Mouse (Mus musculus): ENCODE results near the gene Matn1. TPM values are rescaled to one million over a fixed set of nuclear protein-coding genes. Genes with fewer than 3 reads are reported as not detected.

Matn1 gene
- polyA plus RNA-seq, 1 experiment: not detected

DNA sequence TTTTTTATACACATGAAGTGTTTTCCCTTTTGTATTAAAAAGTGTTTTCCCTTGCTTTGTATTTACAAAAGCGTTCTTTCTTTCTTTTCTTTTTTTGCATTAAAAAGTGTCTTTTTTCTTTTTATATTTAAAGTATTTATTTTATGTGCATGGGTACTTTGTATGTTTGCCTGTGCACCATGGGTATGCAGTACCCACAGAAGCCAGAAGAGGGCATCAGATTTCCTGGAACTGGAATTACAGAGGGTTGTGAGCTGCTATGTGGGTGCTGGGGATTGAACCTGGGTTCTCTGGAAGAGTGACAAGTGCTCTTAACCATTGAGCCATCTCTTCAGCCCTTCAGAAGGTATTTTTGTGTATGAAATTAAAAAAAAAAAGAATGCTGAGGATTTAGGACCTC lies 27.1 kb downstream of the Matn1 start:
- 90% methylated on average over 1 of the region's 1 CpGs for WGBS
- no peak for DNase-seq (ENCODE audit: low read depth, low spot score)

DNA sequence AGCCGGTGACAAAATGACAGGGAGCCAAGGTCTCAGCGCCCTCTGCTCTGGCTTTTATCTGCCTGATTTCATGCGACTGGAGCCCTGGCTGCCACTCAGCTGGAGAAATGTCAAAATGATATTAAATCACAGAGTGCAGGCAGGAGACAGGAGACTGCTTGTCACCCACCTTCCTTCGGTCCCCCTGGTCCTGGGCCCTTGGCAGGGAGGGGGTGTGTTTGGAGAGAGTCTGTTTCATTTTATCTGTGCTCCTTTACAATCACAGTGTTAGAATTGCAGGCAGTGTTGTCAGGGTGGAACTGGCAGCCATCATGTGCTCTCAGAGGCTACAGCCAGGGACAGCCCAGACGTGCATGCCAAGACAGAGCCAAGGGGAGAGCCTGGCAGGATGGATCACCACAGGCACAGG lies 28.2 kb downstream of the Matn1 start:
- no peak for DNase-seq (ENCODE audit: low read depth, low spot score)
- 67% methylated on average over 5 of the region's 5 CpGs for WGBS

DNA sequence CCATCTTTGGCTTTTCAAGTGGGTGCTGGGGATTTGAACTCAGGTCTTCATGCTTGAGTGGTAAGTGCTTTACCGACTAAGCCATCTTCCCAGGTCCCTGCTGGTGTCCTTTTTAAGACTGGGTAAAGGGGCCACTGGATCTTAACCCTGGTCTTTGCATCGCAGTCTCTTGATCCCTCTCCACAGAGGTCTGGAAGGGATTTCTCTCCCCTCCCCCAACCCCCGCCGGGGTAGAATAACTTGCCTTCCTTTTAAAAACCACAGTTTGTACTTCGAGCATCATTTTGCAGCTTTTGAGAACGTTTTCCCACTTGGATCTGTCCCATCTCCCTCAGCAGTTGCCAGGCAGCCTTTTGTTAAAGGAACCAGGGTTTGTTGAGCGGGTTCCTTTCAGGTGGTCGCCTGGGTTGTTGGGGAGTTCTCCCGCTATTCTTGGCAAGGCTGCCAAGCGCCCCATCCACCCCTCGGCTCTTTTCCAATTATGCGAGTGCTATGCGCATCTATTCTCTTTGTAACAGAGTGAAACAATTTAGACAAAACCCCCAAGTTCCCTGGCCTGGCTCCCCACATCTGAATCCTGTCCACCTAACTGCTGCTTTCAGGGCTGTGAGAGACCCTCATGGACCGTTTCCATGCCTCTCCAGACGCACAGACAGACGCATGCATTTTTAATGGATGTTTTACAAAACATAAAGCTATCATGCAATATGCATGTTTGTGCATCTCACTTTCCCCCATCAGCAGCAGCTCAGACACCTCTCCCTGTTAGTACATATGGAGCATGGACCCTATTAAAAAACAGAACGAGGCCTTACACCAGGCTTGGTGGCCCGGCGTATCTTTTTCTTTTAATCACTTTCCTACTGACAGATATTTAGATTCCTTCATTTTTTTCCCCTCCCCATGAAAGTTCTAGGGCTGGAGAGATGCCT lies 29.4 kb downstream of the Matn1 start:
- 75% methylated on average over 19 of the region's 19 CpGs for WGBS
- DNase-seq (ENCODE audit: low read depth, low spot score): no peak

DNA sequence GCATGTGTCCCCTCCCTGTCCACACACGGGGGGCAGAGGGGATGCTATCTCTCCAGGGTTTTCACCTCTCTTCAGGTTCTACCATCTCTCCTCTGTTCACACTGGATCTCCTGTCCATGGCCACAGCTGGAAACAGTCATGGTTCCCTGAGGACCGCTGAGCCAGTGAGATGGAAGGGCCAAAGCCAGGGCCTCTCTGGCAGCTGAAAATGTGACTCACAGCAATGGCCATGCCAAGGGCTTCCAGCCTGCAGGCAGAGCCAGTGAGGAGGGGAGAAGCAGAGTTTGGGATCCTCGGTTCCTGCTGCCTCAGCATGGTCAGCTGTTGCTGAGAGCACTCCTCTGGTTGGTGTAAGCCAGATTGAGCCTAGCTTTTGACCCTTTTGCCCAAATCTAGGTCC lies 34.8 kb downstream of the Matn1 start:
- WGBS: 64% methylated on average over 3 of the region's 3 CpGs
- no peak for DNase-seq (ENCODE audit: low read depth, low spot score)

DNA sequence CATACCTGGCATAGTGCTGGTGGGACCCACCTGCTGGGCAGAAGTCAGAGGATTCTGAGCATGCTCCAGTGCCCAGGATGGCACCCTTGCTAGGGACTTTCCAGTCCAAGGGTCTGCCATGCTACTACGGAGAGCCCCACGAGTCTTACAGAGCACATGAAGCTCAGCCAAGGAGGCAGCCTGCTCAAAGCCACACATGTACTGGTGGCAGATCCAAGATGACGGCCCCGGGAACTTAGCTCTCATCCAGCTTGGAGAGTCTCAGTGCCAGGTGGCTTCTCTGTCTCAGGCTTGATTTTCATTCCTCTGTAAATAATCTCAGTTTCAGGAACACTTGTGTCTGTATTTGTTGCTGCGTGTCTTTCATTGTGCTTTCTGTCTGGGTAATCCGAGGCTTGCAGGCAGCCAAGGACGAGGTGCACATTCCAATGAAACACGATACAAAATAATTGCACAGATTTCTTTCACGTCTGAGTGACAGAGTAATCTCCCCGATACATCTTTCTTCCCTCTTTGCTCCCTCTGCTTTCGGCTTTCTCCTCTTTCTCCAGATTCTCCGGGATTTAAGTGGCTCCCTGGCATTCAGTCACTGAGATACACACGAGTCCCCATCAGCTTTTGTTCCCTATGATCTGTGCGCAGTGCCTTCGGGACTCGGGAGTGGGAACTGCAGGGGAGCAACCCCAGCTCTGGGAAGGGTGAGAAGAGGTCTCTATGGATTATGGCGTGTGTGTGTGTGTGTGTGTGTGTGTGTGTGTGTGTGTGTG lies 40.4 kb downstream of the Matn1 start:
- DNase-seq (ENCODE audit: low read depth, low spot score): no peak
- WGBS: 59% methylated on average over 17 of the region's 17 CpGs

DNA sequence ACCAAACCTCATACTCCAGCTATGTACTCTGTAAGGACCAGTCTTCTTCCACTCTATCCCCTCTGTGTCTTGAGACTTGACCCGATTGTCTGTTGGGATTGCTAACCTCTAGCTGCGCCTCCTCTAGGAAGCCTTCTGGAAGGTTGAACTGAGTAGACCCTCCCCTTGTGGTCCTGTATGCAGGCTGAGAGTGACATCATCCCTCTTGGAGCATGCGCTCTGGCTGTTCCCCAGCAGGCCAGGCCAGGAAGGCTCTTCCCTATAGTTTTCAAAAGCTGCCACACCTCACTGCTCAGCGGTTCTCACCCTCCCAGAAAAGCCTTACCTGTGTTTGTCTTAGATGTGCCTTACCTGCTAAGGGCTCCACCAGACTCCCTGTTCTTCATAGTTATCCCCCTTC lies 42.9 kb downstream of the Matn1 start:
- DNase-seq (ENCODE audit: low read depth, low spot score): no peak
- WGBS: 69% methylated on average over 4 of the region's 4 CpGs

DNA sequence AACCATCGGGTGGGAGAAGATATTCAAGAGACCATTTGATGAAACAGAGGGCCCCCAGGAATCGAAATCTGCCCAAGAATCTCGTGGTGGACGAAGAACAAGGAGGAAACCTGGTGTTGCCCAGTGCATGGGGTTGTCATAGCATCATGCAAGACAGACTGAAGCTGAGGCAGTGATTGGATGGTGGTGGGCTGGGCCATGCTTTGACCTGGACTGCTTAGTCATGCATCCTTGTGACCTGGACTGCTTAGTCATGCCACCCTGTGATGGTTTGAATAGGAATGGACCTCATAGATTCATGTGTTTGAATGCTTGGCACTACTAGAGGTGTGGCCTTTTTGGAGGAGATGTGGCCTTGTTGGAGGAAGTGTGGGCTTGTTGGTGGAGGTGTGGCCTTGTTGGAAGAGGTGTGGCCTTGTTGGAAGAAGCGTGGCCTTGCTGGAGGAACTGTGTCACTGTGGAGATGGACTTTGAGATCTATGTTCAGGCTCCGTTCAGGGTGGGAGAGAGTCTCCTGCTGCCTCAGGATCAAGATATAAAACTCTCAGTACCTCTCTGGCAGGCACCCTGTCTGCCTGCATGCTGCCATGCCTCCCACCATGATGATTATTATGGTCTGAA lies 44.1 kb downstream of the Matn1 start:
- WGBS: 63% methylated on average over 6 of the region's 6 CpGs
- no peak for DNase-seq (ENCODE audit: low read depth, low spot score)

DNA sequence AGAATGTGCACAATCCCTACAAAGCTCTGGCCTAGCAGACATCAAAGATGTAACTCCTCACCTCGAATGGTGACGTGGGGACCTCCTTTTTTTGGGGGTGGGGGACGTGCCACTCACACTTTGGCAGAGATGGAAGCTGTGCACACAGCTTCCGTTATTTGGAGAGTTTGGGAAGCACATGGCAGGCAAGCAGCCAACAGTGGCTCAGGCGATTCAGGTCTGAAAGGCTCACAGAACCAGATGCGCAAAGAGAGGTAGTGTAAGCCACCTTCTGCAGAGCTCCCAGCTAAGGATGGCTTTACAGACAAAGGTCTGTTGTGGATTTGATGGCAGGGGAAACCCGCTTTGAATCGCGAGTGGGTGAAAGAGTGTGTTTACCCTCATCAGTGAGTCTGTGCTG lies 45.0 kb downstream of the Matn1 start:
- DNase-seq (ENCODE audit: low read depth, low spot score): no peak
- WGBS: 57% methylated on average over 9 of the region's 9 CpGs

DNA sequence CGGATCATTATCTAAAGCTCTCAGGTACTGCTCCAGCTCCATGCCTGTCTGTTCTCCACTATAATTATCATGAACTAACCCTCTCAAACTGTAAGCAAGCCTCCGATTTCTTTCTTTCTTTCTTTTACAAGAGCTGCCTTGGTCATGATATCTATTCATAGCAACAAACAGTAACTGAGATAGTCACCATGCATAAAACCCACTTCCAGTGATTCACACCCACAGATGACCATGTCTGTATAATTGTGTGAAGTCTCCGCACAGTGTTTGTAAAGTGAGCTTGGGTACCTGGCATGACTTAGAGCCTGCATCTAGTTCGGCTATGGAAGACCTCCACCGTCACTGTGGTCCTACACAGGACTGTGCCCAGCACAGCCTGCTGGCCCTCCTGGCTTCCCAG lies 46.8 kb downstream of the Matn1 start:
- no peak for DNase-seq (ENCODE audit: low read depth, low spot score)
- WGBS: 93% methylated on average over 5 of the region's 5 CpGs

DNA sequence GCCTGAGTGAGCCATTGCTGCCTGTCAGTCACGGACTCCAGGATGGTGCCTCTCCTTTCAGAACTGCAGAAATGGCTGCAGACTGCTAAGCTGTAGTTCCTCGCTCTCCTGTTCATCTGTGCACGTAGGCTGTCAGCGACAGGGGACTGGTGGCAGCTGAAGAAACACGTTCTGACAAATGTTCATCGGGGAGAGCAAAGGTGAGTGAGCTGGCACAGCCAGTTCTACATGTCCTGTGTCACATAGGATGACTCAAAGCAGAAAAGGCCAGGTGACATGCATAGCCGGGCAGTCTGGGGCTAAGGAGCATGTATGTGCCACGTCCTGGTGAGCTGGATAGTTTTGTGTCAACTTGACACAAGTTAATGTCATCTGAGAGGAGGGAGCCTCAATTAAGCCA lies 50.4 kb downstream of the Matn1 start:
- no peak for DNase-seq (ENCODE audit: low read depth, low spot score)

DNA sequence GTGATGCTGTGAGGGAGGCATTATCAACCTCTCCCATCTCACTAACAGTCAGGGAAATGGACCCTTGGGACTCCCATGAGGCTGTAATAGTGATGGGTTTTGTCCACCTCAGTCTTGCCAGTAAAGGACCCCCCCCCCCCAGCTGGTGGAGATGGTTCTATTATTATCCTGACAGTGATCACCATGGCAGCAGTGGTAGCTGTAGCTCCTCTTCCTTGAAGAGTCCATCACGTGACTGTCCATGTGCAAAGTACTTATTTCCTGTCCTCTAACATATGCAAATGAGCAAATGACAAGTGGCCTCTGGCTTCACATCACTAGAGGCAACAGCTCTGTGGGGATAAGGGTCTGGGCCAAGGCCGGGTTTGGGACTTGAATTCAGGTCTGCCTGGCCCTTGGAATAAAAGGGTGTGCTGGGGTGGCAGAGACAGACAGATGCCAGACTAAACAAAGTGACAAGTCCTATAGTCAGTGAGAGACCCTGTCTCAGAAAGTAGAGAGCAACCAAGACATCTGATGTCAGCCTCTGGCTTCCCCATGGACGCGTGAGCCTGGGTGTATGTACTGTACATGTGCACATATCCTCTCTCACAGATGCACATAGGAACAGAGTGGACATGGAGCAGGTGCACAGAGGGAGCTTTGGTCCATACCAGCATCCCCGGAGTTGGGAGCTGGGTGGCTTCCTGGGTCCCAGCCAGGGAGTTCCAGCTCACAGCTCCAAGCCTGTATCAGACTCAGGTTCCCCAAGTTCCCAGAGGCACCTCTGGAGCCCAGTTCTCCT lies 55.8 kb downstream of the Matn1 start:
- WGBS: 79% methylated on average over 5 of the region's 5 CpGs
- no peak for DNase-seq (ENCODE audit: low read depth, low spot score)

More for the DNA sequence above, 50.4 kb downstream of the Matn1 start:
- 78% methylated on average over 8 of the region's 8 CpGs for WGBS

DNA sequence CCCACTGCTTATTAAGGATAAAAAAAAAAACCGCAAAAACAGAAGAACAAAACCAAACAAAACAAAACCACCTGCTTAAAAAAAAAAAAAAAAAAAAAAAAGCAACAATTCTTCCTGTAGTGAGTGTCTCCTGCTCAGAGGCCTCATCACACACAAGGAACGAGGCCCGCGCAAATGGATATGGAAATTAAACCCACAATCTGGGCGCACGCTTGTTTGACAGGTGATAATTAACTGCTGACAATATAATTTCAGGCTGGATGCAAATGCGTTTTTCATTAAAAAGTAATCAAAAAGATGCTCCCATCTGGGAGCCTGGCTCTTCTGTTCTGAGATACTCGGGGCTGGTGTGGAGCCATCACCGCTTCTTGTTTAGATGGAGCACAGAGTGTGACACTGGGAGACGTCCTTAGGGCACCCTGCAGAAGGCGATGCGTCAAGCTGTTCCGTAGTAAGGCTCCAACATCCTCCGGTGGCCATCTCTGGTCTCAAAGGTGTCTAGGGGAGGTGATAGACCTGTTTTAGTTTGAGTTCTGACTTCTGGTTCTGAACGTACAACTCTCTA lies 56.5 kb downstream of the Matn1 start:
- WGBS: 88% methylated on average over 15 of the region's 15 CpGs

More for the DNA sequence above, 56.5 kb downstream of the Matn1 start:
- no peak for DNase-seq (ENCODE audit: low read depth, low spot score)

Other genes with a start within 250 kb of the Matn1 start
- 12.1 and 13.9 TPM in 2 replicates for gene Sdc3, start 151.8 kb upstream of the Matn1 start, polyA plus RNA-seq (2012; rRNA removed)
- 116 and 123 TPM in 2 replicates for gene Laptm5, start 31.3 kb upstream of the Matn1 start, polyA plus RNA-seq (2012; rRNA removed)